Mouse (Mus musculus) erythroid progenitor cell, adult 5-6 weeks (primary cell): ENCODE data around the gene Cbr2. TPM values are rescaled to one million over a fixed set of nuclear protein-coding genes. Genes with fewer than 3 reads are reported as not detected.

Experiments used
- ATAC-seq: replicated peaks from 2 replicates; pipeline ENCODE4 v1.8.0; 2016; ENCODE audit warnings: moderate number of reproducible peaks, mild to moderate bottlenecking, moderate TSS enrichment, inconsistent platforms; ENCODE audit not compliant: poor library complexity, low FRiP score, severe bottlenecking
- total RNA-seq, 2 experiments: library from RNA; stranded (forward) in 1 of 2; stranded (reverse) in 1 of 2; fragments of 150-400 nt in 1 of 2; fragments of 186-747, 209-891 nt in 1 of 2; gene quantifications; 2 replicates each; pipeline versions ENCODE4 v1.2.3 to v1.2.4; 2015 to 2017; ENCODE audit warnings: low replicate concordance in 2 of 2

The Cbr2 gene
- total RNA-seq, 2 experiments from 2014 or later: 21.8 TPM; not detected in 1

DNA sequence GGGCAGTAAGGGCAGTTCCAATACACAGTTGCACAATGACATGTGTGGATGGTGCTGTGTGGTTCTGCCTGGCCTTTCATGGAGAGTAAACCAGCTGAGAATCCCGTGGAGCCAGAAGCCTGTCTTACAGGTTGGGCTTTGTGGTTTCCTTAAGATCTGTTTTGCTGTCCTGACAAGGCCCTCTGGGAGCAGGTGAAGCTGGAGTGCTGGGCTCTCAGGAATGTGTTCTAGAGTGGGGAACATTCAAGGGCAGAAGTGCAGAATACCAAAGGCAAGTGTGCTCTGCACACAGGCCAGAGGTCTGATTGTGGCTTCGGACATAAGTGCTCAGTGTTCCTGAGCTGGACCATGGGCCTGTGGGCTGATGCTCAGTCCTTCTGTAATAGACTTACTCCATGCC is 47.3 kb downstream of the Cbr2 start:
- no peak for ATAC-seq

DNA sequence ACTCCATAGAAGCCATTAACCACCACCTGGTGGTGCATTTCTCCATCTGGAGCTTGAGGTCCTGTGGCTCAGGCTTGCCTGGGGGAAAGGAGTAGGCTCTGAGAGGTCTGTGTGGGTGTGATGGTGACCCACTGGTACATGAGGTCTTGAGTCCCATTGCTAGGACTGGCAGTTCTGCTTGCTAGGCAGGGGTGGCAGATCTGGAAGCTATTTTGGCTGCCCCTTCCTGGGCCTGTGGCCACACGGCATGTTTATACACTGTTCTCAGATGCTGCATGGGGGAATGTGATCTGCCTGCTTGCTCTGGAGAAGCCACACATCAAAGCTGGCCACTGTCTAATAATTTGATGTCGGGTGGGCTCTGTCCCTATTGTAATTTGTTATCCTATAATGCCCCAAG is 47.8 kb downstream of the Cbr2 start:
- no peak for ATAC-seq

DNA sequence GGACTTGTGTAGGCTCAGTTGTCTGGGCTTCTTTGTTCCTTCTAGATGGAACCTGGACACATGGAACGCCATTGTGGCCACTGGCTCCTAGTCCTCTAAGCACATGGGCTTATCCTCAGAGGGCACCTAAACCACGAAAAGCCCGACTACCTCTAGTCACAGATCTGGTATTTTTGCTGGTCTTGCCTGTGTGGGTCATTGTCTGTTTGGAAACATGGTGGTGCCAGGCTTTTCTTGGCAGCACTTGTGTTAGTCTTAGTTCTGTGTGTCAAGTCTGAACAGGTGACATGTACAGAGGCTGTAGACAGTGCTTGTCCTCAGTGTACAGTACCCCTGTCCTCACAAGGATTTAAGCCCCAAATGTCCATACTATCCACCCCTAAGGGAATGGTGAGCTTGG is 48.4 kb downstream of the Cbr2 start:
- ATAC-seq: no peak

DNA sequence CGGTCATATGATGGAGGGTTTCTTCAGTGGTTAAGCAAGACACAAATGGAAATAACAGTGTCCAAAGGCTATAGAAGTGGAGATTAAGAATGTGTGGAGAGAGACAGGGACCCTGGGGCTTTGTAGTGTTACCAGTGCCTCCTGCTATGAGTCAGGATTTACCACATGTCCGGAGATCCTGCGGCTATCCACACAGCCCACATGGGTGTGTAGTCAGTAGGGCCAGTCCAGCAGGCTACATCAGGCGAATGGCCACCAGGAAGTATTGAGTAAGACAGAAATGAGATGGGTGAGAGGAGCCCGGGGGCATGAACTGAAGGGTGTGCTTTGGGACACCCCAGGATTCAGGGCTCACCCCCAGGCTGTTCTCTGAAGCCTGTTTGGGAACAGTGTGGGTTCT is 49.2 kb downstream of the Cbr2 start:
- ATAC-seq: no peak

DNA sequence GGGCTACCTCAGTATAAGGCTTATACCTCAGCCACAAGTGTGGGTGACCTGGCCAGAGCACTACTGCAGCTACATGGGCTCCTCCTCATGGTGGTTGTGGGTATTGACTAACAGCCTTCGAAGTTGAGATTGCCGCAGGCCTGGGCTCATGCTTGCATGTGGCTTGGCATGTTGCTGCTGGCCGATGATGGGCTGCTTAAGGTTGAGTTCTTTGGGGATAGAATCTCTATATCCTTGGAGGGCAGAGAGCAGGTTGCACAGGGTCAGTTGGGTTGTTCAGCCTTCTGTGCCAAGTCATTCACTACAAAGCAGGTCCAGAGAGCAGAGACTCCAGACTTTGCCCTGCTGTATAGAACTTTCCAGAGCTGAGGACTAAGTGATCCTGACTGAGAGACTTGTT is 52.0 kb downstream of the Cbr2 start:
- peak; percentile 67 for ATAC-seq

Other genes starting within 250 kb of the Cbr2 start
- 10.8 and 17.6 TPM in 2 replicates for gene Mrpl12, start 247.5 kb downstream of the Cbr2 start, total RNA-seq (2015; ENCODE audit: low replicate concordance)
- 11.6 and 13.7 TPM in 2 replicates for gene Mrpl12, start 247.5 kb downstream of the Cbr2 start, total RNA-seq (2017; ENCODE audit: low replicate concordance)
- gene Slc25a10, start 240.3 kb downstream of the Cbr2 start, total RNA-seq (2015; ENCODE audit: low replicate concordance): 7.2 and 17.6 TPM in 2 replicates
- gene Slc25a10, start 240.3 kb downstream of the Cbr2 start, total RNA-seq (2017; ENCODE audit: low replicate concordance): 25.4 and 40.1 TPM in 2 replicates
- not detected in 2 replicates for gene Gcgr, start 201.4 kb downstream of the Cbr2 start, total RNA-seq (2015; ENCODE audit: low replicate concordance)
- gene Gcgr, start 201.4 kb downstream of the Cbr2 start, total RNA-seq (2017; ENCODE audit: low replicate concordance): not detected in 2 replicates
- gene Mcrip1, start 182.4 kb downstream of the Cbr2 start, total RNA-seq (2015; ENCODE audit: low replicate concordance): 19.8 and 23.5 TPM in 2 replicates
- 1.7 and 5.6 TPM in 2 replicates for gene Mcrip1, start 182.4 kb downstream of the Cbr2 start, total RNA-seq (2017; ENCODE audit: low replicate concordance)
- not detected in 2 replicates for gene Ppp1r27, start 181.0 kb downstream of the Cbr2 start, total RNA-seq (2015; ENCODE audit: low replicate concordance)
- gene Ppp1r27, start 181.0 kb downstream of the Cbr2 start, total RNA-seq (2017; ENCODE audit: low replicate concordance): not detected in 2 replicates
- gene P4hb, start 158.9 kb downstream of the Cbr2 start, total RNA-seq (2015; ENCODE audit: low replicate concordance): 101 and 104 TPM in 2 replicates
- gene P4hb, start 158.9 kb downstream of the Cbr2 start, total RNA-seq (2017; ENCODE audit: low replicate concordance): 112 and 141 TPM in 2 replicates
- gene Arhgdia, start 150.5 kb downstream of the Cbr2 start, total RNA-seq (2015; ENCODE audit: low replicate concordance): 134 and 150 TPM in 2 replicates
- 45.3 and 49.3 TPM in 2 replicates for gene Arhgdia, start 150.5 kb downstream of the Cbr2 start, total RNA-seq (2017; ENCODE audit: low replicate concordance)
- gene Alyref, start 133.7 kb downstream of the Cbr2 start, total RNA-seq (2015; ENCODE audit: low replicate concordance): 72.9 and 87.2 TPM in 2 replicates
- 142 and 227 TPM in 2 replicates for gene Alyref, start 133.7 kb downstream of the Cbr2 start, total RNA-seq (2017; ENCODE audit: low replicate concordance)
- gene Anapc11, start 133.7 kb downstream of the Cbr2 start, total RNA-seq (2015; ENCODE audit: low replicate concordance): 28.1 and 35.0 TPM in 2 replicates
- 2.8 and 12.1 TPM in 2 replicates for gene Anapc11, start 133.7 kb downstream of the Cbr2 start, total RNA-seq (2017; ENCODE audit: low replicate concordance)
- not detected in 2 replicates for gene Npb, start 123.6 kb downstream of the Cbr2 start, total RNA-seq (2015; ENCODE audit: low replicate concordance)
- not detected in 2 replicates for gene Npb, start 123.6 kb downstream of the Cbr2 start, total RNA-seq (2017; ENCODE audit: low replicate concordance)
- gene Pcyt2, start 114.2 kb downstream of the Cbr2 start, total RNA-seq (2015; ENCODE audit: low replicate concordance): 13.3 and 14.7 TPM in 2 replicates
- 20.7 and 23.1 TPM in 2 replicates for gene Pcyt2, start 114.2 kb downstream of the Cbr2 start, total RNA-seq (2017; ENCODE audit: low replicate concordance)
- 59.9 and 61.3 TPM in 2 replicates for gene Sirt7, start 106.9 kb downstream of the Cbr2 start, total RNA-seq (2015; ENCODE audit: low replicate concordance)
- 81.2 and 85.6 TPM in 2 replicates for gene Sirt7, start 106.9 kb downstream of the Cbr2 start, total RNA-seq (2017; ENCODE audit: low replicate concordance)
- 36.0 TPM in 2 replicates for gene Mafg, start 98.5 kb downstream of the Cbr2 start, total RNA-seq (2015; ENCODE audit: low replicate concordance)
- gene Mafg, start 98.5 kb downstream of the Cbr2 start, total RNA-seq (2017; ENCODE audit: low replicate concordance): 71.3 and 91.6 TPM in 2 replicates
- gene Pycr1, start 88.3 kb downstream of the Cbr2 start, total RNA-seq (2015; ENCODE audit: low replicate concordance): 2.1 TPM in 1 of 2 replicates, not detected in the other
- gene Pycr1, start 88.3 kb downstream of the Cbr2 start, total RNA-seq (2017; ENCODE audit: low replicate concordance): 1.1 TPM in 1 of 2 replicates, not detected in the other
- gene Myadml2, start 84.0 kb downstream of the Cbr2 start, total RNA-seq (2015; ENCODE audit: low replicate concordance): not detected in 2 replicates
- not detected in 2 replicates for gene Myadml2, start 84.0 kb downstream of the Cbr2 start, total RNA-seq (2017; ENCODE audit: low replicate concordance)
- gene Notum, start 70.9 kb downstream of the Cbr2 start, total RNA-seq (2015; ENCODE audit: low replicate concordance): not detected in 2 replicates
- gene Notum, start 70.9 kb downstream of the Cbr2 start, total RNA-seq (2017; ENCODE audit: low replicate concordance): not detected in 2 replicates
- gene Aspscr1, start 59.1 kb downstream of the Cbr2 start, total RNA-seq (2015; ENCODE audit: low replicate concordance): 33.1 and 41.4 TPM in 2 replicates
- gene Aspscr1, start 59.1 kb downstream of the Cbr2 start, total RNA-seq (2017; ENCODE audit: low replicate concordance): 46.0 and 59.7 TPM in 2 replicates
- 7.1 and 35.3 TPM in 2 replicates for gene Cenpx, start 18.4 kb downstream of the Cbr2 start, total RNA-seq (2015; ENCODE audit: low replicate concordance)
- gene Cenpx, start 18.4 kb downstream of the Cbr2 start, total RNA-seq (2017; ENCODE audit: low replicate concordance): 15.0 and 21.2 TPM in 2 replicates
- 3.4 and 6.1 TPM in 2 replicates for gene Lrrc45, start 18.2 kb downstream of the Cbr2 start, total RNA-seq (2015; ENCODE audit: low replicate concordance)
- 12.3 and 12.9 TPM in 2 replicates for gene Lrrc45, start 18.2 kb downstream of the Cbr2 start, total RNA-seq (2017; ENCODE audit: low replicate concordance)
- not detected in 2 replicates for gene Rac3, start 10.6 kb downstream of the Cbr2 start, total RNA-seq (2015; ENCODE audit: low replicate concordance)
- 1.3 and 3.5 TPM in 2 replicates for gene Rac3, start 10.6 kb downstream of the Cbr2 start, total RNA-seq (2017; ENCODE audit: low replicate concordance)
- gene Dcxr, start 4.8 kb downstream of the Cbr2 start, total RNA-seq (2015; ENCODE audit: low replicate concordance): 3.6 TPM in 1 of 2 replicates, not detected in the other
- 7.2 TPM in 1 of 2 replicates, not detected in the other for gene Dcxr, start 4.8 kb downstream of the Cbr2 start, total RNA-seq (2017; ENCODE audit: low replicate concordance)
- 3.2 and 12.6 TPM in 2 replicates for gene Hmga1b, start 30.7 kb upstream of the Cbr2 start, total RNA-seq (2015; ENCODE audit: low replicate concordance)
- 3.0 and 5.7 TPM in 2 replicates for gene Hmga1b, start 30.7 kb upstream of the Cbr2 start, total RNA-seq (2017; ENCODE audit: low replicate concordance)
- 3.2 and 6.7 TPM in 2 replicates for gene Rfng, start 52.1 kb upstream of the Cbr2 start, total RNA-seq (2015; ENCODE audit: low replicate concordance)
- gene Rfng, start 52.1 kb upstream of the Cbr2 start, total RNA-seq (2017; ENCODE audit: low replicate concordance): 0.91 and 1.3 TPM in 2 replicates
- gene Gps1, start 52.2 kb upstream of the Cbr2 start, total RNA-seq (2015; ENCODE audit: low replicate concordance): 31.4 and 39.0 TPM in 2 replicates
- 17.6 and 19.9 TPM in 2 replicates for gene Gps1, start 52.2 kb upstream of the Cbr2 start, total RNA-seq (2017; ENCODE audit: low replicate concordance)
- 46.1 and 62.0 TPM in 2 replicates for gene Dus1l, start 64.3 kb upstream of the Cbr2 start, total RNA-seq (2015; ENCODE audit: low replicate concordance)
- 15.4 and 24.6 TPM in 2 replicates for gene Dus1l, start 64.3 kb upstream of the Cbr2 start, total RNA-seq (2017; ENCODE audit: low replicate concordance)
- 3.2 and 16.3 TPM in 2 replicates for gene Fasn, start 92.4 kb upstream of the Cbr2 start, total RNA-seq (2015; ENCODE audit: low replicate concordance)
- 0.83 and 2.8 TPM in 2 replicates for gene Fasn, start 92.4 kb upstream of the Cbr2 start, total RNA-seq (2017; ENCODE audit: low replicate concordance)
- 6.7 and 11.2 TPM in 2 replicates for gene Ccdc57, start 200.8 kb upstream of the Cbr2 start, total RNA-seq (2015; ENCODE audit: low replicate concordance)
- gene Ccdc57, start 200.8 kb upstream of the Cbr2 start, total RNA-seq (2017; ENCODE audit: low replicate concordance): 12.1 and 13.5 TPM in 2 replicates
- gene Slc16a3, start 216.4 kb upstream of the Cbr2 start, total RNA-seq (2015; ENCODE audit: low replicate concordance): 4.7 and 5.4 TPM in 2 replicates
- gene Slc16a3, start 216.4 kb upstream of the Cbr2 start, total RNA-seq (2017; ENCODE audit: low replicate concordance): 0.98 and 3.3 TPM in 2 replicates